In genomic region chr7:92687556-92688298, GRCm38 (mm10) we compare ENCODE assay signal across 27 mouse cellular contexts. TPM values are rescaled to one million over a fixed set of nuclear protein-coding genes. Genes with fewer than 3 reads are reported as not detected.
A peak's percentile ranks its signal among the peaks of the same experiment; 100 is the strongest.
DNase-seq lines count a peak whose midpoint lies in the region; ATAC-seq lines count a peak whose summit lies in the region.
"Had no signal": no experiment of that assay in that cellular context is flagged by ENCODE, and none has a peak within 500 bp of the region (broad histone marks: within the 10 kb centered on the region; RNA-seq: fewer than 3 reads in every experiment).

No protein-coding gene starts in this region.

- no peaks in the 10 kb centered on the region for H3K4me1 ChIP-seq in intestine, embryonic 16.5 days (ENCODE audit: control insufficient read depth, insufficient read depth, low read length)
- H3K4me1 ChIP-seq in hindbrain, embryonic 13.5 days (replicated peaks): no peaks in the 10 kb centered on the region
- H3K4me1 ChIP-seq: embryonic facial prominence, embryonic 13.5 days; embryonic facial prominence, embryonic 15.5 days; forebrain, embryonic 10.5 days; forebrain, embryonic 12.5 days had no signal

- WGBS in intestine, embryonic 16.5 days: 49% methylated on average over 5 of the region's 5 CpGs
- 22% methylated on average over 5 of the region's 5 CpGs for WGBS in large intestine, adult 2 months
- WGBS in hindbrain, embryonic 13.5 days: 82% methylated on average over 5 of the region's 5 CpGs

- H3K27ac ChIP-seq in intestine, embryonic 16.5 days (ENCODE audit: low read length): peak overlapping the region; percentile 79
- H3K27ac ChIP-seq in hindbrain, embryonic 13.5 days: no peak overlapping the region
- H3K27ac ChIP-seq: embryonic facial prominence, embryonic 13.5 days; embryonic facial prominence, embryonic 15.5 days; forebrain, embryonic 10.5 days; forebrain, embryonic 12.5 days had no signal

- no peaks in the 10 kb centered on the region for H3K9me3 ChIP-seq in intestine, embryonic 16.5 days (ENCODE audit: control insufficient read depth, low read length)
- no peaks in the 10 kb centered on the region; the same call in 1 of the 2 replicates for H3K9me3 ChIP-seq in hindbrain, embryonic 13.5 days
- H3K9me3 ChIP-seq: embryonic facial prominence, embryonic 13.5 days; embryonic facial prominence, embryonic 15.5 days; forebrain, embryonic 10.5 days; forebrain, embryonic 12.5 days; G1E had no signal

- intact Hi-C loops in heart, postnatal 14 days (cut with DNase I): no loop called here

- no peak overlapping the region for H3K4me3 ChIP-seq in intestine, embryonic 16.5 days (ENCODE audit: low read length)
- no peak overlapping the region for H3K4me3 ChIP-seq in hindbrain, embryonic 13.5 days
- H3K4me3 ChIP-seq: embryonic facial prominence, embryonic 13.5 days; embryonic facial prominence, embryonic 15.5 days; erythroblast, embryonic 14.5 days; forebrain, embryonic 10.5 days; forebrain, embryonic 12.5 days had no signal

- ATAC-seq in intestine, embryonic 16.5 days: peak; percentile 96
- no peak for ATAC-seq in hindbrain, embryonic 13.5 days (ENCODE audit: low FRiP score)
- ATAC-seq: activated CD4-positive, CD25-positive, alpha-beta regulatory T cell, adult 4 months; CD4-positive, CD25-positive, alpha-beta regulatory T cell, adult 4 months; forebrain, embryonic 14.5 days; Patski had no signal

- H3K4me2 ChIP-seq in intestine, embryonic 16.5 days (ENCODE audit: low read depth, low read length): no peak overlapping the region
- H3K4me2 ChIP-seq in hindbrain, embryonic 13.5 days: no peak overlapping the region
- H3K4me2 ChIP-seq: embryonic facial prominence, embryonic 13.5 days; embryonic facial prominence, embryonic 15.5 days; forebrain, embryonic 12.5 days had no signal

- DNase-seq in heart, adult 11 months: peak; percentile 57
- no peak for DNase-seq in heart, postnatal 14 days
- peak; percentile 44 for DNase-seq in large intestine, adult 2 months (ENCODE audit: low read depth, low spot score)
- no peak for DNase-seq in adrenal gland, adult 8-10 months
- DNase-seq in layer of hippocampus, postnatal 14 days (ENCODE audit: low spot score in 2 of 2): no peak
- DNase-seq: adrenal gland, postnatal 10 days; adrenal gland, postnatal 25 days; B cell, adult 2 months; cerebellum, adult 11 months; cerebellum, adult 18-20 months; cerebellum, adult 8-10 months; cerebellum, adult 9-11 months; cerebellum, postnatal 14 days; cerebellum, postnatal 36 days; embryo, embryonic 11 days had no signal

- H3K27me3 ChIP-seq in intestine, embryonic 16.5 days (replicated peaks; ENCODE audit: control insufficient read depth, insufficient read depth, low read length): no peaks in the 10 kb centered on the region
- H3K27me3 ChIP-seq in hindbrain, embryonic 13.5 days: no peaks in the 10 kb centered on the region
- H3K27me3 ChIP-seq: embryonic facial prominence, embryonic 13.5 days; embryonic facial prominence, embryonic 15.5 days; forebrain, embryonic 12.5 days had no signal

- H3K36me3 ChIP-seq in intestine, embryonic 16.5 days (ENCODE audit: control insufficient read depth, insufficient read depth, low read length): no peaks in the 10 kb centered on the region
- H3K36me3 ChIP-seq in hindbrain, embryonic 13.5 days: no peaks in the 10 kb centered on the region
- H3K36me3 ChIP-seq: embryonic facial prominence, embryonic 13.5 days; embryonic facial prominence, embryonic 15.5 days; forebrain, embryonic 10.5 days; forebrain, embryonic 12.5 days; G1E had no signal

- H3K9ac ChIP-seq in intestine, embryonic 16.5 days (ENCODE audit: low read depth, low read length): no peak overlapping the region
- no peak overlapping the region for H3K9ac ChIP-seq in hindbrain, embryonic 13.5 days
- H3K9ac ChIP-seq: embryonic facial prominence, embryonic 13.5 days; embryonic facial prominence, embryonic 15.5 days; forebrain, embryonic 12.5 days had no signal

RNA-seq across cellular contexts. Expression of gene Pcf11, which starts 18.0 kb away (rescaled TPM):
- 10 to 100 TPM; 32.7 to 34.0 TPM for total RNA-seq in heart, postnatal 14 days (2021)
- 15.4 and 15.9 TPM in 2 replicates for polyA plus RNA-seq in intestine, embryonic 16.5 days (2015; fragmentation: Nextera tagmentation; extraction: Ambion mirVana)
- 9.9 and 12.3 TPM in 2 replicates for polyA plus RNA-seq in large intestine, adult 2 months (2012; rRNA removed)
- 10 to 100 TPM; 43.2 to 69.3 (median 64.3) TPM for total RNA-seq in adrenal gland, adult 8-10 months (2022)
- 22.2 and 23.1 TPM in 2 replicates for polyA plus RNA-seq in hindbrain, embryonic 13.5 days (2015; fragmentation: Nextera tagmentation; extraction: Ambion mirVana)
- 10 to 100 TPM; 41.8 to 48.8 TPM for total RNA-seq in layer of hippocampus, postnatal 14 days (2021)

RNA-seq across cellular contexts. Expression of gene Ankrd42, which starts 50.8 kb away (rescaled TPM):
- 1 to 10 TPM; 1.4 to 1.9 TPM for total RNA-seq in heart, postnatal 14 days (2021)
- 2.9 and 3.1 TPM in 2 replicates for polyA plus RNA-seq in intestine, embryonic 16.5 days (2015; fragmentation: Nextera tagmentation; extraction: Ambion mirVana)
- polyA plus RNA-seq in large intestine, adult 2 months (2012; rRNA removed): 0.30 and 0.36 TPM in 2 replicates
- 10 to 100 TPM in 2 of 4 experiments, 1 to 10 TPM in 2; 8.5 to 12.1 (median 10.2) TPM for total RNA-seq in adrenal gland, adult 8-10 months (2022)
- 17.2 and 18.8 TPM in 2 replicates for polyA plus RNA-seq in hindbrain, embryonic 13.5 days (2015; fragmentation: Nextera tagmentation; extraction: Ambion mirVana)
- total RNA-seq in layer of hippocampus, postnatal 14 days (2021): 10 to 100 TPM; 20.4 to 20.8 TPM
- polyA plus RNA-seq: activated CD4-positive, CD25-positive, alpha-beta regulatory T cell, adult 4 months had no signal

RNA-seq across cellular contexts. Expression of gene Rab30, which starts 53.7 kb away (rescaled TPM):
- total RNA-seq in heart, postnatal 14 days (2021): 10 to 100 TPM; 13.5 to 17.1 TPM
- polyA plus RNA-seq in intestine, embryonic 16.5 days (2015; fragmentation: Nextera tagmentation; extraction: Ambion mirVana): 30.3 and 37.3 TPM in 2 replicates
- 1.1 and 3.7 TPM in 2 replicates for polyA plus RNA-seq in large intestine, adult 2 months (2012; rRNA removed)
- 1 to 10 TPM; 4.6 to 8.5 (median 6.4) TPM for total RNA-seq in adrenal gland, adult 8-10 months (2022)
- polyA plus RNA-seq in hindbrain, embryonic 13.5 days (2015; fragmentation: Nextera tagmentation; extraction: Ambion mirVana): 19.9 and 22.3 TPM in 2 replicates
- 10 to 100 TPM; 40.1 to 41.2 TPM for total RNA-seq in layer of hippocampus, postnatal 14 days (2021)

Comparison
In these comparisons a context has a peak if more than half of its experiments do, and no peak if none do; other contexts are left out.
1. DNase-seq: peak in heart, adult 11 months (single experiment) and large intestine, adult 2 months (single experiment); none in heart, postnatal 14 days (0 of 2), adrenal gland, adult 8-10 months (single experiment) and layer of hippocampus, postnatal 14 days (0 of 2).